Mouse (Mus musculus) c-Kit-positive CD71-positive TER-119-negative erythroid progenitor cells, embryonic 14.5 days (primary cell): ENCODE data around the gene Nelfa.
"Not testable (repeated sequence)": the region's sequence is repeated elsewhere in the genome, so short reads cannot be mapped to it uniquely, and the experiment has no call there.

Source experiments
- DNase-seq: peaks from one replicate; pipeline ENCODE4 v3.0.0-alpha.2; 2013; ENCODE audit warnings: low read depth

Nelfa gene

DNA sequence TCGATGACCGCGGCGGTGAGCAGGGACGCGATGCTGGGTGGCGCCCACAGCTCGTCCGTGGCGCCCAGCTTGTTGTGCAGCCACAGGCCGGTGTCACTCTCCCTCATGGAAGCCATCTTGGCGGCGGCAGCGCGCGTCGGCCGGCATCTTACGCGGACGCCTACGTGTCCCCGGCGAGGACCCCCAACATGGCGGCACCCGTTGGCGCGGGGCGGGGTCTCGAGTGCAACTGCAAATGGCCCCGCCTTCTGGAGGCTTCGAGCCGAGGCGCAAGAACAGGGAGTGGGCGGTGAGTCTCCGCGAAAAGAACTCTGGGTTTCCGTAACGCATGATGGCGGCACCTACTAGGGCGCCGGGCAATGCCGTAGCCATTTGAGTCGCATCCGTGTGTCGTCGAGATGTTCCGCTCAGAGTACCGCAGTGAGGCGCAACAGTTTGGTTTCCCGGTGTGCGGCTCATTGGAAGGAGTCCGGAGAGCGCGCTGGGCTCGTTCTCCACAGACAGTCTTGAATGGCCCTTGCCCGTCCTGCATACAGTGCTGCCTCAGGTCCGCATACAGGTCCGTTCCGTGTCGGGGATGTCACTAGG is at the start of gene Nelfa:
TSS of gene Nelfa (minus strand) at position 294 of the 588 bp plus-strand sequence.
- DNase-seq, result peak; percentile 93

DNA sequence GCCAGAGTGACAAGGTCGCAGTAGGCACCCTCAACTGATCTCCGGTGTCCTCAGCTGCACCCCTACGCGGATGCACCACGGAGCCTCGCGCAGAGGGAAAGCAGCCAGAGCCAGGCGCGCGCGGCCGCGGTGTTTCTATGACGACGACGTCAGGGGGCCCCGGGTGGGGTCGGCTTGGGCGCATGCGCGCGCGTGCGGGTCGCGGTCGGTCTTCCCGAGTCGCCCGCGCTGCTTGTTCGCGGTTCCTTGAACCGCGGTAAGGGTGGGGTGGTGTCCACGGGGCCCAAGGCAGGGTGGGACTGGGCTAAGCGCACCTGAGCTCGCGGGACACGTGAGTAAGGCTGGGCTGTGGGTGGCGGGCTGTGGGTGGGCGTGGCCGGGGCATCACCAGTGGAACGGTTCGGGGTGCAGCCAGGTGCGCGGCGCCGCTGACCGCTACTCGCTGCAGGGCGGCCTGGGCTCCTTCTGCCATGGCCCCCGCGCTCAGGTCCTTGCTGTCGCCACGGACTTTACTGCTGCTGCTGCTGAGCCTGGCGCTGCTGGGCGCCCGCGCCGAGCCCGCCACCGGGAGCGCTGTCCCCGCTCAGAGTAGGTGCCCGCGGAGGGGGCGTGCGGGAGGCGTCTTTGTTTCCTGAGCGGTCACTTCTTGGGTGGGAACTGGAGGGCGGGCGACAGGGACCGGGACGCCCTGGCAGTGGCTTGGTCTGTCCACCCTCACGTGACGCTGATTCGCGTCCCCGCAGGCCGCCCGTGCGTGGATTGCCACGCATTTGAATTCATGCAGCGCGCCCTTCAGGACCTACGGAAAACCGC is 47.3 kb upstream of the Nelfa start, which contains the start of gene Gm1673:
TSS of gene Gm1673 (plus strand) at position 125 of the 813 bp plus-strand sequence.
- DNase-seq, result no peak

GRCm38 (mm10) chr5:33982731-33983259 is 46.6 kb upstream of the Nelfa start:
- DNase-seq, result no peak

- DNase-seq, result no peak
Measured at GRCm38 (mm10) chr5:33976267-33976666, 40.1 kb upstream of the Nelfa start.

- DNase-seq, result no peak
Measured at GRCm38 (mm10) chr5:33974736-33975135, 38.5 kb upstream of the Nelfa start.

DNA sequence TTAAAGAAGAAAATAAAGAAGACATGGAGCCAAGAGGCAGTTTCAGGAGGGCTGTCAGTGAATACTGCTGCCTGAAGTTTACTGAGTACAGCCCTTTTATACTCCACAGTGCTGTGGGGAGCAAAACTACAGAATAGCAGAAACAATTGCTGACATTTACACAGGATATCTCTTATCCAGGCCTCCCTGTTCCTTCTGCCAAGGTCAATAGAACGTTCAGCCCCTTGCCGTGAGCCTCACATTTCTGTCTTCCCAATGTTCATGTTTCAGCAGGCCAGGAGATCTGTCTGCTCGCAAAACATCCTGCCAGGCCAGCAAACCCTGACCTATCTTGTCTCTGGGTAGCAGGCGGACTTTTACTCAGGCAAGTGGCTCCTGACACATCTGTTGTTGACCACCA is 23.2 kb upstream of the Nelfa start:
- DNase-seq, result no peak

- no peak for DNase-seq
Measured at GRCm38 (mm10) chr5:33955868-33956267, 19.7 kb upstream of the Nelfa start.

DNA sequence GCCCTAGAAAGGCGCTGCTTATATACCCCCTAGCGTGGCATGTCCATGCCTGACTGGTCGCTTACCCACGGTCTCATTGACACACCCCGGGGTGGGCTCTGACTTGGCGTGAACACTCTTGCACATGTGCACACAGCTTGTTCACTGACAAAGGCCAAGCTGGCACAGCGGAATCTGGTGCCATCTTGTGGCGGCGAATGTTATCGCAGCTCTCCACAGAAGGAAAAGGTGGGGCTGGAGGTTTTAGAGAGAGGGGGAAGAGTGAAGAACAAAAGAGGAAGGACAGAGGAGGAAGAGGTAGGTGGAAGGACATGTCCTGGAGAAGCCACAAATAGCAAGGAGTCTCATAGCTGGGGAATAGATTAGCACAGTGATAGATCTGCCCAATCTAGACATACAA is 18.1 kb upstream of the Nelfa start:
- no peak for DNase-seq

DNA sequence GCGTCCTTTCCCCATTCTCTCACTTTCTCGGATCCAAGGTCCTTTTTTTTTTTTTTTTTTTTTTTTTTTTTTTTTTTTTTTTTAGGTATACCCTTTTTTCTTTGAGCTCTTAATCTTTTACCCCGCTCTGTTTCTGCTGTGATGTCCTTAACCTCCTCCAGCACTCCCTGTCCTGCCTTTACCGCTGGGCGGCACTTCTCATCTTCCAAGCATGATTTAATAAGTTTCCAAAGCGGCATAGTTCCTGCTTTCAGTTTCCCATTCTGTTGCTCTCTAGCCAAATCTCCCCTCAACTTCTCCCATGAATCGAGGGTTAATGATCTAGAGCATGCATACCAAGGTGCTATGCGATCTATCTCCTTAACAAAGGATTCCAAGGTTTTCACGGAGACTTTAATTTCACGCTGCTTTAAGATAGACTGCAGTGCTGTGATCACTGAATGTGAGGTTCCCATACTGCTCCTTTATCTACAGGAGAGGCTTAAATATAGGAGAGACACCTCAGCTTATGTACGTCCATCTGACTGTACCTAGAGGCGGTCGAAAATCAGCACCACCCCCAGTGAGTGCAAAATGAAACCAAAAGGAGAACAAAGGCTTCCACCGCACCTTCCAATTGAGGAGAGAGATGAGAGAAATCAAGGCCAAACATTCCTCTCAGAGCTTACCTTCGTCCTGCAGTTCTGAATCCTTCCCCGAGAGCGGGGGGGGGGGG is 17.4 kb upstream of the Nelfa start:
- DNase-seq, result no peak

GRCm38 (mm10) chr5:33948314-33948713 is 12.1 kb upstream of the Nelfa start:
- no peak for DNase-seq

GRCm38 (mm10) chr5:33947035-33947434 is 10.8 kb upstream of the Nelfa start:
- not testable (repeated sequence) for DNase-seq

DNA sequence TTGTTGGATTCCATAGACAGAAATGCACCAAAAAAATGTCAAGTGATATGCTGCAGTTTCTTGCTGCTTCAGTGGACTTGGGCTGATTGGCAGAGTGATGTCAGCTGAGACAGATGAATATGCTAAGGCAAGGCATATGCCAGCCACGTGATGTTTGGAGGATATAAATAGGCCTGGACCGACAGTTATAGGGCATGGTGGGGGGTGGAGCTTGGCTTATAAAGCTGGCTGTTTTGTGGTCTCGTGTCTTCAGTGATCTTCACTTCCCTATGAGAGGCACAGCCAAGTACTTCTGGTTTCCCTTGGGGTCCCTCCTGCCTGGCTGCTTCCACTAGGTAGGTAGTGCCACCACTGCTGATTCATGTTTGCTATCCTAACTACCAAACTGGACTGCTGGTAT is 2.2 kb upstream of the Nelfa start:
- no peak for DNase-seq

GRCm38 (mm10) chr5:33937230-33937629 is 1.0 kb upstream of the Nelfa start:
- no peak for DNase-seq

DNA sequence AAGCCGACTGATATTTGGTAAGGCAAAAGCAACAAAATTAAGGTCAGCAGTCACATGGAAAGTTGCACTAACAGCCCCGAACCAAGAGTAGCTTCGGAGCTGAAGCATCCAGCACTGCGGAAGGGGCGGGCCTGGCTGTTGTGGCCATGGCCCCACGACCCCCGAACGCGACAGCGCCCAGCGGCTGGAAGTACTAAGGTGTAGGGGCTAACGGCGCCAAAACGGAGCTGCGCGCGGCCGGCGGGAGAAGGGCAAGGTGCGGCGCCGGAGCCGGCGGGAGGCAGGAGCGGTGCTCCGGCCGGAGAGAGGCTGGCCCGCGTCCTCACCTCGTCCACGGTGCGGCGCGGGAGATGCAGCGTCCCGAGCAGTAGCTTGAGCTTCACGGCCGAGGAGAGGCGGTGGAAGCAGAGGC is 507 bp downstream of the Nelfa start:
- DNase-seq, result no peak

DNA sequence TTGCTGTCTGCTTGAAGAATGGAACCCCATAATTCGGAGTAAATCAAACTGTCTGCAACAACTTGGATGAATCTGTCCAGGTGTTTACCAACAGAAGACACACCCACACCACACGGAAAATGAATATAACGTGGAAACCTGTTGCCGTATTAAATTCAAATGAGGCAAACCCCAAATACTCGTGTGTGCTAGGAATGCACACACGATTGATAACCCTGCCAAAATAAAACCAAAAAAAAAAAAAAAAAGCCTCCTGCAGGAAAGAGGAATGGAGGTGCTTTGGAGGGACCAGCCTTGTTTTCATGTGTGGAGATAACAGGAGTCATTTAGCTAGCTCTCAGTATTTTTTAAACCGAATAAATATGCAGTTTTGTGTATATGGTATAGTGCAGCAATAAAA is 1.3 kb downstream of the Nelfa start:
- no peak for DNase-seq

GRCm38 (mm10) chr5:33934081-33934480 is 2.1 kb downstream of the Nelfa start:
- no peak for DNase-seq

DNA sequence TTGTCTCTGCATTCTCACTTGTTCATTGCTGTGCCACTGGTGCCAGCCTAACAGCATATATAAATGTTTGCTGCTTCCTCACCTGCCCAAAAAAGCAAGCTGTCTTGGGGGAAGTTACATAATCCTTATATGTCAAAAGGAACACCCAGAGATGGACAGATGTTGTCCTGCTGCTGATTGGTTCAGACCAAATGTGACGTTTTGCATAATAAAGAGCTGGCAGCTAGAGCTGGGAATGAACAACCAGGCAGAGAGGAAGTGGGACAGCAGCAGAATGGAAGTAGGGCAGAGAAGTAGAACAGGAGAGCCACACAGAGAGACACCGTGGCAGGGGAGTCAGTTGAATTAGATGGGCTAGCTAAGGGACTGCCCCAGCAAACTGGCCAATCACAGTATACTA is 3.8 kb downstream of the Nelfa start:
- no peak for DNase-seq

DNA sequence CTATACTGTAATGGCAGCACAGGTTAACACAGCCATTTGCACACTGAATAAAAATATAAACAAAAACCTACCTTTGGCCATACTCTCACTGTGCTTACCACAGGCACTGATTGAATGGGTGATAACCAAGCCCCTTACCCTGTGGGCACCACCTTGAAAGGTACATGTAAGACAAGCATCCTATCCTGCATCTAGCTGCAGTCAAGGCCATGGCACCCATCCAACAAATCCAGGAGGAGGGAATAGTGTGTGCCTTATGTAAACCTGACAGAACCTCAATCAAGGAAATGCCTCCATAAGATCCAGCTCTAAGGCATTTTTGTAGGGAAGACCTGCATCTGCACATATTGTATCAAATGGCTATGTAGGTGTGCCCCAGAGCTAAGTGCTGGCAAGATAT is 10.0 kb downstream of the Nelfa start:
- DNase-seq, result no peak

- DNase-seq, result no peak
Measured at GRCm38 (mm10) chr5:33922566-33922965, 13.6 kb downstream of the Nelfa start.

- DNase-seq, result no peak
Measured at GRCm38 (mm10) chr5:33921486-33922235, 14.6 kb downstream of the Nelfa start.

DNA sequence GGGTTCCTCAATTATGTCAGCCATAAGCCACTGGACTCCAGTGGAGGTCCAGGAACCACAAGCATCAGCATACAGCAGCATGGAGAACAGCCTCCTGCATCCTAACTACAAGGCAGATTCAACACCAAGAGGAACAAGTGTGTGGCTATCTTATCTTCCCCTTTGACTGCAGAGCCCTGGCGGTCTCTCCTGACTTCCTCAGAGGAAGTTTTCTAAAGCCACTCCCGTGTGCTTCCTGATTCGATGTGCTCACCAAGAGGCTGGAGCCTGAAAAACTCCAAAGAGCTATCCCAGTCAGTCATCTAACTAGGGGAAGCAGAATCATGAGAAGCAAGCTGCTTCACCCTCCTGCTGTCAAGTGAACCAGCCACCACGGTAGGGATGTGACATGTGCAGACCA is 15.3 kb downstream of the Nelfa start:
- DNase-seq, result no peak

- no peak for DNase-seq
Measured at GRCm38 (mm10) chr5:33920037-33920436, 16.2 kb downstream of the Nelfa start.
